Mouse (Mus musculus) limb, embryonic 13.5 days (tissue): ENCODE results near the gene Traf3ip2. TPM values are rescaled to one million over a fixed set of nuclear protein-coding genes. Genes with fewer than 3 reads are reported as not detected.

ENCODE experiments used
- ATAC-seq: fragments of 200-750 bp; cut with Nextera tagmentation; 2 replicates; pipeline ENCODE4 v1.8.0; 2017; ENCODE audit warnings: low read depth, moderate number of reproducible peaks, moderate TSS enrichment; ENCODE audit not compliant: low FRiP score
- H3K27ac ChIP-seq: fragments of 300-500 bp; sonication (generic); 2 replicates; pipeline ENCODE4 v1.5.1; 2015; ENCODE audit warnings: inconsistent platforms, mild to moderate bottlenecking, moderate library complexity
- H3K27me3 ChIP-seq: fragments of 300-500 bp; sonication (generic); 2 replicates; pipeline ENCODE4 v1.6.1; 2015; ENCODE audit warnings: mild to moderate bottlenecking, inconsistent platforms
- H3K36me3 ChIP-seq: fragments of 300-500 bp; sonication (generic); 2 replicates; pipeline ENCODE4 v1.6.1; 2015; ENCODE audit warnings: inconsistent platforms, mild to moderate bottlenecking, moderate library complexity
- H3K4me1 ChIP-seq: fragments of 300-500 bp; sonication (generic); 2 replicates; pipeline ENCODE4 v1.6.1; 2015; ENCODE audit warnings: inconsistent platforms
- H3K4me2 ChIP-seq: fragments of 300-500 bp; sonication (generic); replicated peaks from 2 replicates; pipeline ENCODE4 v1.6.1; 2015; ENCODE audit warnings: inconsistent platforms, mild to moderate bottlenecking, moderate library complexity
- H3K4me3 ChIP-seq: fragments of 300-500 bp; sonication (generic); 2 replicates; pipeline ENCODE4 v1.5.1; 2015; ENCODE audit warnings: moderate library complexity, mild to moderate bottlenecking, inconsistent platforms
- H3K9ac ChIP-seq: fragments of 300-500 bp; sonication (generic); 2 replicates; pipeline ENCODE4 v1.6.1; 2015; ENCODE audit warnings: mild to moderate bottlenecking, inconsistent platforms
- H3K9me3 ChIP-seq: fragments of 300-500 bp; sonication (generic); 2 replicates; pipeline ENCODE4 v1.6.1; 2016; ENCODE audit warnings: inconsistent platforms
- WGBS: fragments of 180-500 bp; shearing (Covaris S2); methylation state at CpG from one replicate; pipeline ENCODE4 v1.1.7; 2015; 5-methylcytosine and 5-hydroxymethylcytosine counted together
- polyA plus RNA-seq: library from polyadenylated mRNA; unstranded; fragments of >200 nt; fragmentation: Nextera tagmentation; extraction: Ambion mirVana; gene quantifications from 2 replicates; pipeline ENCODE4 v1.2.1, GENCODE M21; 2015

Traf3ip2 gene
- polyA plus RNA-seq, 1 experiment from 2014 or later, result 8.5 TPM

DNA sequence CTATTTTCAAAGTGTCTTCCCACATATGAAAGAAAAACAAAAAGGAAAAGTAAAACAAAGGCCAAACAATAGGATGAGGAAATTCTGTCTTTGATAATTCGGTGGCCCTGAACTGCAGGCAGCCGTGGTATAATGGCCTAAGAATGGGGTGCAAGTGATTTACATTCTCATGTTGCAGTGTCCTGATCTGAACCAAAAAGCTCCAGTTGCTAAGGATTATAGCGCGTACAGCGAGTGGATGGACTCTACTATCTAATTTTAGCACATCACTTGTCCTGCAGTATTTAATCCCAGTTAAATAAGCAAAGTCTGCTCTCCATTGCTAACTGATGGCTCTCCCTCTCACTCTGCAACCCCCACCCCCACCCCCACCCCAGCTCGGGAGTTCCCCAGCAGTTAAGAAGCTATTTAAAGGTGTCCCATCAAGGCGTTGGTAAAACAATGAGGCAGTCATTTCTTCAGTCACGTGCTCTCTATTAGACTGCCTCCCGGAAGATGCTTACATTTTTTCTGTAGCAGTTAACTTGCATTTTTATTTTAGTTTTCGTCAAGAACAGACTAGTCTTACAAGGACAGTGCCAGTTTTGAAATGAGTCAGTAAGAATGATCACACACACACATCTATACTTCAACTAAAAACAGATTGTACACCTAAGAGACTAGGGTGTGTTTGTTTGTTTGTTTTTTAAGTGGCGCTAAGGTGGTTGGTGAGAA is 78.8 kb downstream of the Traf3ip2 start:
- Histone ChIP-seq H3K9ac (no peak overlapping the region), H3K27ac (no peak overlapping the region), H3K27me3 (no peaks in the 10 kb centered on the region), H3K4me3 (no peak overlapping the region), H3K4me2 (no peak overlapping the region), H3K4me1 (peaks cover 31% of the 10 kb centered on the region), H3K36me3 (no peaks in the 10 kb centered on the region), H3K9me3 (no peaks in the 10 kb centered on the region)
- ATAC-seq, result peak; percentile 28; the same call in 1 of the 2 replicates
- WGBS, result 59% methylated on average over 11 of the region's 11 CpGs

DNA sequence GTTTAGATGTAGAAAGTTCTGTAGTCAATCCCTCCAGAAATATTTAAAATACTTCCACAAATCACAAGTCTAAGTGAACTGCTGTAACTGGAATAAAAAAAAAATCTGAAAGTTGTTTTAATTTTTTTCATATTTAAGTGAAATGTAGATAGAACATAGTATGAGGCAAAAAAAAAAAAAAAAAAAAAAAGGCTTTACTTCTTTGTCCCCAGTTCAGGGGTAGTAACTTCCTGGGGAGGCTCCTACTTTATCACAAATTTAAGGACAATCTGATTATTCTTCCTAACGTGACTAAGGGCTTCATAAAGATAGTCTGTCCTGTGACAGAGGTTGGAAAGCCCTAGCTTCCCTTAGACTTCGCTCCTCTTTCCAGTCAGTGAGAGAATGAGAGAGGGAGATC is 79.4 kb downstream of the Traf3ip2 start:
- no peak overlapping the region for H3K9ac ChIP-seq
- WGBS, result 71% methylated on average over 2 of the region's 2 CpGs
- no peak overlapping the region for H3K4me2 ChIP-seq
- no peak for ATAC-seq
- no peak overlapping the region for H3K4me3 ChIP-seq
- no peak overlapping the region for H3K27ac ChIP-seq
- H3K9me3 ChIP-seq, result no peaks in the 10 kb centered on the region
- peaks cover 31% of the 10 kb centered on the region for H3K4me1 ChIP-seq
- no peaks in the 10 kb centered on the region for H3K27me3 ChIP-seq
- no peaks in the 10 kb centered on the region for H3K36me3 ChIP-seq

Other genes with a start within 250 kb of the Traf3ip2 start
- gene Fyn, start 244.1 kb upstream of the Traf3ip2 start, polyA plus RNA-seq, result 28.0 and 29.6 TPM in 2 replicates
- gene Rev3l, start 119.2 kb downstream of the Traf3ip2 start, polyA plus RNA-seq, result 14.9 and 16.5 TPM in 2 replicates